Mouse (Mus musculus) mouse trophoblast stem cell (cell line): ENCODE measurements around the gene Kcnj11.

ENCODE experiments used
- in situ Hi-C, 2 experiments: fragments of 300-500 bp; cut with MseI, MboI; formaldehyde crosslinking; loops; 2 replicates in 1 of 2; 3 replicates in 1 of 2; pipeline ENCODE4 v1.15.1; 2025

Gene Kcnj11

DNA sequence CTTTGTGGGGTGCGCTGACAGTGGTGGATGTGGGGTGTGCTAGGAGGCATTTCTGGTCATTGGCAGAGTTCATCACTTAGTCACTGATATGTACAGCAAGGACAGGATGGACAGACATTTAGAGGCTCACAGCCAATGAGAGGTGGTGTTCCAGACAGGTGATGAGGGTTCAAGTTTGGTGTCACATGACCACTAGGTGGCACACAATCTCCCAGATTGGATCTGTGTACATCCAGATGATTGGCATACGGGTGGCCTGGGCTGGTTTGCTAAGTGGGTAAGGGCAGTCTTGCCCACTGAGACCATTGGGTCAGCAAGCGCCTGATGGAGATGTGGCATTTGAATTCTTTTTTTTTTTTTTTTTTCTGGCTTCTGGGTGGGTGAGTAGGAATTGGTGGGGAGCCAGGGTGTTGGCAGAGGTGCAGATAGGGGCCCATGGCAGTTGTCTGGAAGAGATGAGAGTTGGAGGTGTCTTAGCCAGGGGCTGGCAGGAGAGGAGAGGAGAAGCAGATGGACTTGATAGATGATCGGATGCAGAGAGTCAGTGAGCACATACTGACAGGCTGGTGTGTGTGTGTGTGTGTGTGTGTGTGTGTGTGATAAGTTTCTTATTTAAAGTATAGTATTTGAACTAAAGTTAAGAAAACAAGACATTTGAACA, 48.3 kb downstream of the Kcnj11 start:
- in situ Hi-C loops: no loop called here

- in situ Hi-C loops: no loop called here
Measured at GRCm38 (mm10) chr7:46049981-46050380, 50.6 kb downstream of the Kcnj11 start.

DNA sequence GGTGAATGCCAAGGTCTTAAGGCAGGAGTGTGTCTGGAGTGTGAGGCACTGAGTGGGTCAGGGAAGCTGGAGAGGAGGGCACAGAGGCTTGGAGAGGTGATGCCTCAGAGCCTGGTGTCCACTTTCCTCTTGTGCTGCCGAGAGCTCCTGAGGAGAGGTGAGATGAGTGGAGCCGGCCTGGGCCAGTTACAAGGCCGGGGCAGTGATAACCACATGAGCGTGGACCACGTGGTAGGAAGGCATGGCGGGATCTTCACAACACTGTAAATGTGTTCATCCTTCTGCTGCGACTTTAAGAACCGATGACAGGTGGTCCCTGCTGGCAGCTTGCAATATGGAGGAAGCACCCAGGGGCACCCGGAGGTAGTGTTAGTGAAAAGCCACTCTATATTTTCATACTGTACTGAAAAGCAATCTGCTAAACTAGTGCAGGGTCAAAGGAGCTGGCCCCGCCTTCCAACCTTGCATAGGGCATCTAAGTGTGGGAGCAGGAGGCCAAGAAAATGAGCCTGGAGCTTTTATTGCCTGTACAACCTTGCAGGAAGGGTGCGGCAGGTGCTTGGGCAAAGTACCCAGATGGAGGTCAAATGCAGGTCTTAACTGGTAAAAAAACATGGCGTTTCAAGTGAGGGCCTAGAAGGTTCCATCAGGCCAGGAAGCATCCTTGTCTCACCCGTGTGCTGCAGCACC, 52.5 kb downstream of the Kcnj11 start:
- in situ Hi-C loops: no loop called here

GRCm38 (mm10) chr7:46045882-46046281, 54.7 kb downstream of the Kcnj11 start:
- in situ Hi-C loops: no loop called here

GRCm38 (mm10) chr7:46044106-46044505, 56.5 kb downstream of the Kcnj11 start:
- in situ Hi-C loops: no loop called here
